Comparison of ENCODE assay signal across 14 mouse cellular contexts in the genomic region with DNA sequence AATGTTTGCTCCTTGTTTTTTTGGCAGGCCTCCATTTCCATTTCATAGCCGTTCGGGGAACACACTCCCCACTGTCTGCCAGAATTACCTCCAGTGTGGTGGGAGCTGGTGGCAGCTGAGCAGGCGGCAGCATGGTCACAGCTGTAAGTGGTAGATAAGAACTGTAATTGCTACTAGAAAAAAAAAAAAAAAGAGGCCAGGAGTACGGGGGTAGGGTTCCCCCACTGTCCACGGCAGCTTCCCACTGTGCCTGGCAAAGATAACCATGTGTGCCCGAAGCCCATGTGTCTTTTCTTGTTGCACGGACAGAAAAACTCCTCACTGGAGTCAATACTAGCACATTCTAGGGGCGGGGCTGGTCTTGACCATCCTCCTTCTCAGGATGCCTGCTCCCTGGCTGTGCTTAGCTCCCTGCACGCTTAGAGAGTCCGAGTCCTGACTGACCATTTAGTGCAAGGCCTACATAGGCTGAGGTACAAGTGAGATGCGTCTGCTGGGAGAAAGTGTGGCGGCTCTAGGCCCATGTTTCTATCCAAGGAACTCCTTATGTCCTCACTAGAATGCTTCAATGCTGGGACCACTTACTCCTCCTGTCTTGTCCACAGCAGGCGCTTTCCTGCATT. TPM values are rescaled to one million over a fixed set of nuclear protein-coding genes. Genes with fewer than 3 reads are reported as not detected.
DNase-seq lines count a peak whose midpoint lies in the region; ATAC-seq and TF ChIP-seq lines count a peak whose summit lies in the region.
"Had no signal": no experiment of that assay in that cellular context is flagged by ENCODE, and none has a peak within 500 bp of the region (broad histone marks: within the 10 kb centered on the region; RNA-seq: fewer than 3 reads in every experiment).

No protein-coding gene starts in this region.

- 69% methylated on average over 13 of the region's 13 CpGs for WGBS in embryonic facial prominence, embryonic 12.5 days
- 76% methylated on average over 13 of the region's 13 CpGs for WGBS in embryonic facial prominence, embryonic 10.5 days
- WGBS in lung, embryonic 16.5 days: 38% methylated on average over 13 of the region's 13 CpGs
- WGBS in lung, postnatal 0 days: 40% methylated on average over 13 of the region's 13 CpGs

- H3K27ac ChIP-seq in embryonic facial prominence, embryonic 12.5 days: peak overlapping the region; percentile 20; the same call in 1 of the 2 replicates
- no peak overlapping the region for H3K27ac ChIP-seq in embryonic facial prominence, embryonic 10.5 days (replicated peaks)
- no peak overlapping the region for H3K27ac ChIP-seq in lung, embryonic 16.5 days (ENCODE audit: low read length)
- H3K27ac ChIP-seq in lung, postnatal 0 days (ENCODE audit: low read length): no peak overlapping the region

- no peak overlapping the region for H3ac ChIP-seq in myocyte (ENCODE audit: control insufficient read depth, insufficient read length)

- H3K79me2 ChIP-seq in myocyte (ENCODE audit: control insufficient read depth, insufficient read depth): no peaks in the 10 kb centered on the region

- no peak overlapping the region for H3K4me2 ChIP-seq in embryonic facial prominence, embryonic 12.5 days (replicated peaks)
- H3K4me2 ChIP-seq in lung, embryonic 16.5 days (ENCODE audit: low read depth, low read length): no peak overlapping the region
- H3K4me2 ChIP-seq in lung, postnatal 0 days (replicated peaks; ENCODE audit: low read depth, low read length): no peak overlapping the region
- H3K4me2 ChIP-seq in myocyte (ENCODE audit: low read depth): no peak overlapping the region

- no peaks in the 10 kb centered on the region for H3K36me3 ChIP-seq in embryonic facial prominence, embryonic 12.5 days
- no peaks in the 10 kb centered on the region for H3K36me3 ChIP-seq in embryonic facial prominence, embryonic 10.5 days (replicated peaks)
- H3K36me3 ChIP-seq in lung, embryonic 16.5 days (ENCODE audit: control insufficient read depth, insufficient read depth, low read length): no peaks in the 10 kb centered on the region
- no peaks in the 10 kb centered on the region for H3K36me3 ChIP-seq in lung, postnatal 0 days (ENCODE audit: insufficient read depth, low read length)
- no peaks in the 10 kb centered on the region for H3K36me3 ChIP-seq in myocyte (ENCODE audit: control insufficient read depth, insufficient read depth)

- no peak overlapping the region for H3K9ac ChIP-seq in embryonic facial prominence, embryonic 12.5 days
- no peak overlapping the region for H3K9ac ChIP-seq in lung, embryonic 16.5 days (ENCODE audit: low read length)
- no peak overlapping the region for H3K9ac ChIP-seq in lung, postnatal 0 days (replicated peaks; ENCODE audit: low read depth)

- no peak for TF ChIP-seq POLR2A in myocyte (IDR thresholded peaks at IDR 0.05; ENCODE audit: insufficient read length, low read depth)

- H3K4me1 ChIP-seq in embryonic facial prominence, embryonic 12.5 days: peaks cover 13% of the 10 kb centered on the region
- H3K4me1 ChIP-seq in embryonic facial prominence, embryonic 10.5 days: peaks cover 24% of the 10 kb centered on the region
- H3K4me1 ChIP-seq in lung, embryonic 16.5 days (replicated peaks; ENCODE audit: control insufficient read depth, insufficient read depth, low read length): peaks cover 13% of the 10 kb centered on the region; the same call in 1 of the 2 replicates
- H3K4me1 ChIP-seq in lung, postnatal 0 days (ENCODE audit: insufficient read depth, low read depth, low read length): no peaks in the 10 kb centered on the region

- no peaks in the 10 kb centered on the region for H3K27me3 ChIP-seq in embryonic facial prominence, embryonic 12.5 days
- peaks cover 11% of the 10 kb centered on the region for H3K27me3 ChIP-seq in embryonic facial prominence, embryonic 10.5 days (replicated peaks; ENCODE audit: low read depth, poor library complexity, severe bottlenecking)
- no peaks in the 10 kb centered on the region for H3K27me3 ChIP-seq in lung, embryonic 16.5 days (ENCODE audit: control insufficient read depth, insufficient read depth, low read depth, low read length)
- H3K27me3 ChIP-seq in lung, postnatal 0 days (replicated peaks; ENCODE audit: insufficient read depth, low read length): no peaks in the 10 kb centered on the region
- H3K27me3 ChIP-seq in myocyte (ENCODE audit: control insufficient read depth, insufficient read depth, insufficient read length): no peaks in the 10 kb centered on the region

- DNase-seq in embryonic facial prominence, embryonic 10.5 days (ENCODE audit: low spot score): no peak
- DNase-seq in lung, postnatal 0 days (ENCODE audit: low spot score): no peak
- DNase-seq in liver: peak; percentile 75
- DNase-seq in left cerebral cortex, adult 9 months (ENCODE audit: low spot score in 2 of 2): no peak
- DNase-seq in adrenal gland, postnatal 4 days (ENCODE audit: low spot score in 2 of 2): no peak
- DNase-seq: adrenal gland, postnatal 14 days; cerebellum, adult 9-10 months; gastrocnemius, postnatal 36 days; lung, adult 2 months; retina, postnatal 1 day had no signal

- ATAC-seq in embryonic facial prominence, embryonic 12.5 days (ENCODE audit: insufficient number of reproducible peaks, insufficient read depth, low FRiP score, low TSS enrichment): peak; percentile 37; the same call in 1 of the 2 replicates
- ATAC-seq in lung, embryonic 16.5 days (ENCODE audit: low read depth): peak; percentile 28; the same call in 1 of the 2 replicates
- no peak for ATAC-seq in lung, postnatal 0 days
- ATAC-seq: Patski had no signal

- no peak for TF ChIP-seq CTCF in lung, postnatal 0 days (IDR thresholded peaks at IDR 0.05)

- no peaks in the 10 kb centered on the region for H3K9me3 ChIP-seq in embryonic facial prominence, embryonic 12.5 days
- H3K9me3 ChIP-seq in embryonic facial prominence, embryonic 10.5 days: no peaks in the 10 kb centered on the region
- H3K9me3 ChIP-seq in lung, embryonic 16.5 days (ENCODE audit: control insufficient read depth, low read length): no peaks in the 10 kb centered on the region
- no peaks in the 10 kb centered on the region for H3K9me3 ChIP-seq in lung, postnatal 0 days (ENCODE audit: low read length)

- H3K4me3 ChIP-seq in embryonic facial prominence, embryonic 12.5 days: no peak overlapping the region
- no peak overlapping the region for H3K4me3 ChIP-seq in embryonic facial prominence, embryonic 10.5 days
- no peak overlapping the region for H3K4me3 ChIP-seq in lung, embryonic 16.5 days (ENCODE audit: low read length)
- H3K4me3 ChIP-seq in lung, postnatal 0 days (ENCODE audit: low read depth, low read length): no peak overlapping the region
- H3K4me3 ChIP-seq in myocyte: no peak overlapping the region

- no peak for TF ChIP-seq EP300 in lung, postnatal 0 days (IDR thresholded peaks at IDR 0.05)

TF ChIP-seq in myocyte, 11 proteins besides CTCF, POLR2A, EP300 and RAD21:
- TF ChIP-seq E2F4 (IDR thresholded peaks at IDR 0.05; ENCODE audit: insufficient read depth) (no peak), TCF3 (IDR thresholded peaks at IDR 0.05; ENCODE audit: insufficient read length, low read depth) (no peak), TCF12 (IDR thresholded peaks at IDR 0.05; ENCODE audit: insufficient read depth, poor library complexity, severe bottlenecking) (peak; percentile 7), MYOD1 (IDR thresholded peaks at IDR 0.05; ENCODE audit: control insufficient read depth in 1 of 3, insufficient read length in 2 of 3, low read depth in 2 of 3) (peak in 2 of 3 experiments; percentile 54 to 66), MAX (IDR thresholded peaks at IDR 0.05; ENCODE audit: low read depth) (no peak), MYOG (IDR thresholded peaks at IDR 0.05; ENCODE audit: control insufficient read depth in 1 of 3, insufficient read depth in 1 of 3, insufficient read length in 2 of 3, low read depth in 2 of 3) (peak in 2 of 3 experiments; percentile 76 to 82), USF1 (IDR thresholded peaks at IDR 0.05; ENCODE audit: low read depth) (no peak), CEBPB (IDR thresholded peaks at IDR 0.05; ENCODE audit: insufficient read depth, poor library complexity, severe bottlenecking) (no peak), REST (IDR thresholded peaks at IDR 0.05; ENCODE audit: insufficient read depth, insufficient read length) (no peak), SRF (IDR thresholded peaks at IDR 0.05; ENCODE audit: control insufficient read depth, insufficient read length, low read depth) (no peak)
TF ChIP-seq in myocyte: peak in this region for 3.

RNA-seq across cellular contexts. Expression of gene Gm3448, which starts 43.0 kb away (rescaled TPM):
- polyA plus RNA-seq in embryonic facial prominence, embryonic 12.5 days (2016; fragmentation: Nextera tagmentation; extraction: Ambion mirVana): 4.4 and 4.8 TPM in 2 replicates
- polyA plus RNA-seq in embryonic facial prominence, embryonic 10.5 days (2016; fragmentation: Nextera tagmentation; extraction: Ambion mirVana): 3.7 and 4.2 TPM in 2 replicates
- polyA plus RNA-seq in lung, embryonic 16.5 days (2015; fragmentation: Nextera tagmentation; extraction: Ambion mirVana): 2.7 and 3.1 TPM in 2 replicates
- 4.4 and 5.0 TPM in 2 replicates for polyA plus RNA-seq in lung, postnatal 0 days (2015; fragmentation: Nextera tagmentation; extraction: Ambion mirVana)
- 0.31 TPM for polyA plus RNA-seq in myocyte (2012; fragmentation: generic; extraction: Trizol)
- total RNA-seq in adrenal gland, postnatal 4 days (2021): 1 to 10 TPM; 8.4 to 8.8 TPM

RNA-seq across cellular contexts. Expression of gene Tcte3, which starts 43.0 kb away (rescaled TPM):
- not detected in 2 replicates for polyA plus RNA-seq in embryonic facial prominence, embryonic 12.5 days (2016; fragmentation: Nextera tagmentation; extraction: Ambion mirVana)
- not detected in 2 replicates for polyA plus RNA-seq in embryonic facial prominence, embryonic 10.5 days (2016; fragmentation: Nextera tagmentation; extraction: Ambion mirVana)
- 0.65 and 0.95 TPM in 2 replicates for polyA plus RNA-seq in lung, embryonic 16.5 days (2015; fragmentation: Nextera tagmentation; extraction: Ambion mirVana)
- 1.1 and 1.2 TPM in 2 replicates for polyA plus RNA-seq in lung, postnatal 0 days (2015; fragmentation: Nextera tagmentation; extraction: Ambion mirVana)
- polyA plus RNA-seq in myocyte (2012; fragmentation: generic; extraction: Trizol): 0.50 TPM
- total RNA-seq in adrenal gland, postnatal 4 days (2021): 1 to 10 TPM; 5.3 to 6.7 TPM
- total RNA-seq: gastrocnemius, postnatal 36 days had no signal

RNA-seq across cellular contexts. Expression of gene Ermard, which starts 43.3 kb away (rescaled TPM):
- 101 and 107 TPM in 2 replicates for polyA plus RNA-seq in embryonic facial prominence, embryonic 12.5 days (2016; fragmentation: Nextera tagmentation; extraction: Ambion mirVana)
- 93.9 and 95.6 TPM in 2 replicates for polyA plus RNA-seq in embryonic facial prominence, embryonic 10.5 days (2016; fragmentation: Nextera tagmentation; extraction: Ambion mirVana)
- 85.1 and 91.1 TPM in 2 replicates for polyA plus RNA-seq in lung, embryonic 16.5 days (2015; fragmentation: Nextera tagmentation; extraction: Ambion mirVana)
- 49.6 and 59.4 TPM in 2 replicates for polyA plus RNA-seq in lung, postnatal 0 days (2015; fragmentation: Nextera tagmentation; extraction: Ambion mirVana)
- polyA plus RNA-seq in myocyte (2012; fragmentation: generic; extraction: Trizol): 20.2 TPM
- 10 to 100 TPM; 91.8 to 93.3 TPM for total RNA-seq in adrenal gland, postnatal 4 days (2021)
